Mouse (Mus musculus) hindbrain, embryonic 13.5 days (tissue): ENCODE measurements at regions not wholly inside any gene's neighbourhood (a gene's known extent, or its start where the extent isn't known, plus 50 kb on each side); places are given as distances from the start of the nearest gene placed in this dataset.

Source experiments
- ATAC-seq: fragments of 200-750 bp; cut with Nextera tagmentation; 2 replicates; pipeline ENCODE4 v1.8.0; 2017; ENCODE audit warnings: moderate TSS enrichment; ENCODE audit not compliant: low FRiP score
- H3K27ac ChIP-seq: fragments of 300-500 bp; sonication (generic); 2 replicates; pipeline ENCODE4 v1.5.1; 2015; ENCODE audit warnings: inconsistent platforms, mild to moderate bottlenecking, moderate library complexity
- H3K27me3 ChIP-seq: fragments of 300-500 bp; sonication (generic); 2 replicates; pipeline ENCODE4 v1.6.1; 2015; ENCODE audit warnings: mild to moderate bottlenecking, inconsistent platforms
- H3K36me3 ChIP-seq: fragments of 300-500 bp; sonication (generic); 2 replicates; pipeline ENCODE4 v1.6.1; 2015; ENCODE audit warnings: mild to moderate bottlenecking, inconsistent platforms
- H3K4me1 ChIP-seq: fragments of 300-500 bp; sonication (generic); replicated peaks from 2 replicates; pipeline ENCODE4 v1.6.1; 2015; ENCODE audit warnings: inconsistent platforms
- H3K4me2 ChIP-seq: fragments of 300-500 bp; sonication (generic); 2 replicates; pipeline ENCODE4 v1.6.1; 2015; ENCODE audit warnings: inconsistent platforms, mild to moderate bottlenecking, moderate library complexity
- H3K4me3 ChIP-seq: fragments of 300-500 bp; sonication (generic); 2 replicates; pipeline ENCODE4 v1.5.1; 2015; ENCODE audit warnings: mild to moderate bottlenecking, inconsistent platforms
- H3K9ac ChIP-seq: fragments of 300-500 bp; sonication (generic); 2 replicates; pipeline ENCODE4 v1.6.1; 2015; ENCODE audit warnings: mild to moderate bottlenecking, inconsistent platforms
- H3K9me3 ChIP-seq: fragments of 300-500 bp; sonication (generic); 2 replicates; pipeline ENCODE4 v1.6.1; 2016; ENCODE audit warnings: inconsistent platforms
- WGBS: fragments of 180-500 bp; shearing (Covaris S2); methylation state at CpG from one replicate; pipeline ENCODE4 v1.1.7; 2015; 5-methylcytosine and 5-hydroxymethylcytosine counted together

DNA sequence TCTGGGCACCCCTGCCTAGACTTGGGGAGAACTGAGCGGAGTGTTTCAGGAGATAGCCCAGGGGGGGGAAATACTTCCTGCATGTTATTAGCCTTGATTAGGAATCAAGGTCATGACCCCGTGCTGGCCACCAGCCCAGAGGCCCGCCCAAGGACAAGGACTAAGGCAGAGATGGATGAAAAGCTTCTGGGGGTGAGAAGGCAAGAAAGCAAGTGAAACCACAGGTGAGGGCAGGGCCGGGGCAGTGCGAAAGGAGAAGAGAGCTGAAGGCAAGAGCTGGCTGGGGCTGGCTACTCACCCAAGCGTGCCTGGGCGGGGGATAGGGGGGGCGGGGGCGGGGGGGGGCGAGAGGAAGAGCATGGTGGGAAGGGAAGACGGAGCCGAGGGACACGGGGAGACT is 96.0 kb upstream of the Nkx1-1 start:
- H3K36me3 ChIP-seq = no peaks in the 10 kb centered on the region
- H3K4me1 ChIP-seq = peaks cover 42% of the 10 kb centered on the region
- no peak overlapping the region for H3K4me3 ChIP-seq
- 34% methylated on average over 10 of the region's 13 CpGs for WGBS
- ATAC-seq = no peak
- no peak overlapping the region for H3K27ac ChIP-seq
- no peaks in the 10 kb centered on the region for H3K9me3 ChIP-seq
- H3K9ac ChIP-seq = no peak overlapping the region
- H3K4me2 ChIP-seq = no peak overlapping the region
- H3K27me3 ChIP-seq = peaks cover 83% of the 10 kb centered on the region

DNA sequence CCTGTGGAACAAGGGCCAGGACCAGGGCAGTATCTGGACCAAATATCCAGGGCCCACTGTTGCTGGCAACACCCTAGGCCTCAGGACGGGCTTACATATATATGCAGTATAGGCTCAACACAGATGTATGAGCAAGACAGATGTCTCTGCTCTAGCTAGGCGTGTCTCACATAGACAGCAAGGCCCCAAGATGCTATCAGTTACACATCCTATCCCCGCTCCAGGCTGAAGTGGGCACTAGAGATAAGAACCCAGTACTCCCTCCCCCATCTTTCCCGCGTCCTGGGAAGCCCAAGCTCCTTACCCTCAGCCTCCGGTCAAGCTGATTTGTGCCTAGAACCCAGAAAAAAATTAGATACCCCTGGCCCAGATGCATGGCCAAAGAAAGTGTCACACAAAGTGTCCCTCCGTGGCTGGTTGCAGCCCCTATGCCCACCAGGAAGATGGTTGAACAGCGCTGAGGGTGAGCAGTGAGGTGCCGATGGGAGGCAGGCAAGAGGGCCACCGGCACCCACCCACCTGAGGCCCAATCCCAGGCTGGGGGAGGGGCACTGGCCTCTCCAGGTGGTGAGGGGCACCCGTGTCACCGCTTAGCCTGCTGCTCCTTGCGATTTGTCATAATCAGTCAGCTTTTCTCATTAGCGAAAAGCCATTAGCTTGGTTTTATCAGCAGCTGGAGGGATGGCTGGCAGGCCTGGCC is 95.3 kb upstream of the Nkx1-1 start:
- Histone ChIP-seq H3K4me2 (no peak overlapping the region), H3K27ac (no peak overlapping the region), H3K27me3 (peaks cover 77% of the 10 kb centered on the region), H3K9me3 (no peaks in the 10 kb centered on the region), H3K4me1 (peaks cover 35% of the 10 kb centered on the region), H3K4me3 (no peak overlapping the region), H3K36me3 (no peaks in the 10 kb centered on the region), H3K9ac (no peak overlapping the region)
- 0 out of 2 replicates have a peak, but pooled peaks have one; percentile 23 for ATAC-seq
- 63% methylated on average over 14 of the region's 14 CpGs for WGBS

DNA sequence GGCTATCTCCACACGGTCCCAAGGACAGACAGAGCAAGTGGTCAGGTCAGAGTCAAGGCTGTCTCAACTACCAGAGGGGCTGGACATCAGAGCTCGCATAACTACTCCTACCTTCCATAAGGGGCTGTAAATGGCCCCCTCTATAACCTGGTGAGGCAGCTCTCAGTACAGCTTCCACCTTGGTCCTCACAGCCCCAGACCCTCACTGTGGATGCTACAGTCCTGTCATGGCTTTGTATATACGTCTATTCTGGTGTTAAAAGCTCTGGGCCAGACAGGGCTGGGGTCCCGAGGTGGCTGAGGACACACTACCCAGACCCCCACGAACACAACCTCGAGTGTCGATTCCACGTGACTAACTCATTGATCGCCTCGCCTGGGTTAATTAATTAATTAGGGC is 94.0 kb upstream of the Nkx1-1 start:
- Histone ChIP-seq H3K36me3 (no peaks in the 10 kb centered on the region), H3K9ac (no peak overlapping the region)
- ATAC-seq = no peak

DNA sequence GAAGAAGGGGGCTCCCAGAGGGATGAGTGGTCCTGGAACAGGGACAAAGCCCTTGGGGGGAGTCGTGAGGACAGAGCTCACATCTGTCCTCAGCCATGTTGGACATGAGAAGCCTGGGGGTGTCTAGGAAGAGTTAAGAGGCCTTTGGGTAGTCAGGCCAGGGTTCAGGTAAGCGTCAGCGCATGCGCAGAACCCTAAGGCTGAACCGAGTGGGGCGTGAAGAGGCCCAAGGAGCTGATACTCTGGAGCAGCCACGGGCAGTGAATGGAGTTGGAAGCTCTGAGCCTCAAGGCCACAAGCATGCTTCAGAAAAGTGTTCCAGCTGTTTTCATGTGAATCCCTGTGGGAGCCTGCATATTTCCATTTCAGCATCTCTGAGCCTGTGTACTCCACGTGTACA is 93.5 kb upstream of the Nkx1-1 start:
- no peak overlapping the region for H3K27ac ChIP-seq
- no peak for ATAC-seq
- H3K4me3 ChIP-seq = no peak overlapping the region
- H3K9ac ChIP-seq = no peak overlapping the region
- peaks cover 60% of the 10 kb centered on the region for H3K27me3 ChIP-seq
- no peaks in the 10 kb centered on the region for H3K9me3 ChIP-seq
- no peaks in the 10 kb centered on the region for H3K36me3 ChIP-seq
- 84% methylated on average over 8 of the region's 8 CpGs for WGBS
- H3K4me1 ChIP-seq = peaks cover 32% of the 10 kb centered on the region
- H3K4me2 ChIP-seq = no peak overlapping the region

More for the DNA sequence above, 94.0 kb upstream of the Nkx1-1 start:
- H3K27me3 ChIP-seq = peaks cover 64% of the 10 kb centered on the region
- 57% methylated on average over 10 of the region's 10 CpGs for WGBS
- H3K4me1 ChIP-seq = peaks cover 30% of the 10 kb centered on the region
- H3K4me2 ChIP-seq = no peak overlapping the region
- no peak overlapping the region; the same call in 1 of the 2 replicates for H3K27ac ChIP-seq
- H3K9me3 ChIP-seq = no peaks in the 10 kb centered on the region
- no peak overlapping the region for H3K4me3 ChIP-seq

DNA sequence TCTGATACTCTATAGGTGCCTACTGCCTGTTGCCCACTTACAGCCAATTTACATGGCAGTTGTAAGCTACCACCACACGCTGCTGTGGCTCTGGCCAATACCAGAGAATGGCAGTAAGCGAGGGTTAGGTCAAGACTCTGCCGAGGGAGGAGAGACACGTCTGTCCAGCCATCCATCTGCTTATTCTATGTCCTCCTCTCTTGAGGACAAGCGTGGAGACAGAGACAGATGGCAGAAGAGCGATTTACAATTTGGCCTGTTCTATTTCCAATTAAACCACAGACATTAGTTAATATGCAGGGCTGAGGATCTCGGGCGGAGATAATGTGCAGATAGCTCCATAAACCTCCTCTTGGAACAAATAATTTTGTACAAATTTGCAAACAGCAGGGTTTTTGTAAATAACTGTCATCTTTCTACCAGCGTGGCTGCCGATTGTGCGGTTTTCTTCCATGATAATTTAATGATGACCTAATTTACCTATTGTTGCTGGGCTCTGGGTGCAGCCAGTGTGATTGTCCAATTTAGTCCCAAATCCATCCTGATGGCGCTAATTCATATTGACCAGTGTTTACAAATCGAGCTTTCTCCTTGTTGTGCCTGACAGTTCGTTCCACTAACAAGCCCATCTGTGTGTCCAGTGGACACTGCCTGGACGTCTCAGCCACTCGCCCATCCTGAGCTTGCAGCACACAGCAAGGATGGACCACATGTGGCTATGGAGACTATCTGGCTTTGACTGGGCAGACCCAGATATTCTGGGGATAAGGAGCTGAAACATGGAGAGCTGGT is 88.4 kb upstream of the Nkx1-1 start:
- H3K4me3 ChIP-seq = no peak overlapping the region
- H3K27me3 ChIP-seq = peaks cover 56% of the 10 kb centered on the region
- no peaks in the 10 kb centered on the region for H3K9me3 ChIP-seq
- no peaks in the 10 kb centered on the region for H3K36me3 ChIP-seq
- no peak overlapping the region for H3K4me2 ChIP-seq
- ATAC-seq = no peak
- 62% methylated on average over 16 of the region's 16 CpGs for WGBS
- peaks cover 22% of the 10 kb centered on the region for H3K4me1 ChIP-seq
- H3K9ac ChIP-seq = no peak overlapping the region
- H3K27ac ChIP-seq = peak overlapping the region; percentile 30; the same call in 1 of the 2 replicates

DNA sequence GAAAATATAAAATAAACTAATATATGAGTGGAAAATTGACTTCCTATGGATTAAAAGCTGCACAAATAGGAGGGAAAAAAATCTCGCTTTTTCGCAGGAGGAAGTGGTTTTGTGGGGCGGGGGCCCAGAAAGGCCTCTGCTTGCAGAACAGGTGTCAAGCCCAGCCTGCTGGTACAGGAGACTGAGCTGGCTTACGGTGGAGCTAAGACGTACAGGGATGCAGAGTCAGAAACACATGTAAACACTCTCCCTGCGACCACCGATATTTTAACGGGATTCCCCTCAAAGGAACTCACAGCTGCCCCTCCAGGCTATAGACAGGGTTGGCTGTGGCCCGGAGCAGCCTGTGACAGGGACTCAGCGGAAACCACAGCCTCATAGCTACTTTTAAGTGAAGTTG is 87.1 kb upstream of the Nkx1-1 start:
- WGBS = 75% methylated on average over 10 of the region's 10 CpGs
- H3K27me3 ChIP-seq = peaks cover 55% of the 10 kb centered on the region
- ATAC-seq = no peak

DNA sequence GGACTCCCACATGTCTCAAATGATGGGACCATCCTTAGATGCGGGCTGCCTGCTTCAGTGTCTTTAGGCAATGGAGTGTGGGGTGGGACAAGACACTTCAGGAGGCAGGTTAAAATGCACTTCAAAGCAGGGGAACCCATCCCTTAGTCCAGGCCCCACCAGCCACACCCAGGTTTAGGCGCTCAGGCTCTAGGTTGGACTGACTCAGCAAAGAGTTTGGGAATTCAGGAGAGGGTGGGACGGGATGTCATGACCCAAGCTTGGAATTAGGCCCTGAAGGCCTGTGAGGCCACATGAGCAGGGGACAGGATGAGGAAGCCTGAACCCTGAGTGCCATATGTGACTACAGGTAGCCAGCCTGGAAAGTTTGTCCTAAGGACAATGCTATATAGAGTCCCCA is 85.6 kb upstream of the Nkx1-1 start:
- H3K4me3 ChIP-seq = no peak overlapping the region
- H3K27me3 ChIP-seq = peaks cover 54% of the 10 kb centered on the region
- no peak for ATAC-seq
- peaks cover 22% of the 10 kb centered on the region for H3K4me1 ChIP-seq
- H3K36me3 ChIP-seq = no peaks in the 10 kb centered on the region
- no peaks in the 10 kb centered on the region for H3K9me3 ChIP-seq
- WGBS = 85% methylated on average over 3 of the region's 3 CpGs
- H3K9ac ChIP-seq = no peak overlapping the region
- no peak overlapping the region for H3K27ac ChIP-seq
- H3K4me2 ChIP-seq = no peak overlapping the region

More for the DNA sequence above, 87.1 kb upstream of the Nkx1-1 start:
- Histone ChIP-seq H3K4me3 (no peak overlapping the region), H3K4me2 (no peak overlapping the region), H3K9ac (no peak overlapping the region), H3K27ac (no peak overlapping the region), H3K9me3 (no peaks in the 10 kb centered on the region), H3K36me3 (no peaks in the 10 kb centered on the region), H3K4me1 (peaks cover 22% of the 10 kb centered on the region)

DNA sequence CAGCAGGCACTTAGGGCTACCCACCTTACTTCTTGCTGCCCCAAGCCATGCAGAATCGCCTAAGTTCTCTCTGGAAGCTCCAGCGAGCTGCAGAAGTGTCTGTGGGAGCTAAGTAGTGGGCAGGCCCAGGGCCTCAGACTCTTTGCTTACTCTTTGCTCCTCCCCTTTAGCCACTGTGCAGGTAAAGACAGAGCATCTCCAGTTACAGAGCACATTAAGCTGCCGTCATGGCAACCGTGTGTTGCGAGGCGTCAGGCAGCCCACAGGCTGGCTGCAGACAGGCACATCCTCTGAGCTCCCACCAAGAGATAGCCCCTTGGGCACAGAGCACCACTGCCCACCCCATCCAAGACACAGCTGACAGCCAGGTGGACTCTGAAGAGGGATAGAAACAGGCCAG is 85.1 kb upstream of the Nkx1-1 start:
- 32% methylated on average over 6 of the region's 6 CpGs for WGBS
- H3K4me2 ChIP-seq = no peak overlapping the region
- no peak overlapping the region for H3K4me3 ChIP-seq
- H3K9me3 ChIP-seq = no peaks in the 10 kb centered on the region
- H3K4me1 ChIP-seq = peaks cover 22% of the 10 kb centered on the region
- H3K36me3 ChIP-seq = no peaks in the 10 kb centered on the region
- 0 out of 2 replicates have a peak, but pooled peaks have one; percentile 25 for ATAC-seq
- peaks cover 57% of the 10 kb centered on the region for H3K27me3 ChIP-seq
- no peak overlapping the region for H3K9ac ChIP-seq
- no peak overlapping the region for H3K27ac ChIP-seq

DNA sequence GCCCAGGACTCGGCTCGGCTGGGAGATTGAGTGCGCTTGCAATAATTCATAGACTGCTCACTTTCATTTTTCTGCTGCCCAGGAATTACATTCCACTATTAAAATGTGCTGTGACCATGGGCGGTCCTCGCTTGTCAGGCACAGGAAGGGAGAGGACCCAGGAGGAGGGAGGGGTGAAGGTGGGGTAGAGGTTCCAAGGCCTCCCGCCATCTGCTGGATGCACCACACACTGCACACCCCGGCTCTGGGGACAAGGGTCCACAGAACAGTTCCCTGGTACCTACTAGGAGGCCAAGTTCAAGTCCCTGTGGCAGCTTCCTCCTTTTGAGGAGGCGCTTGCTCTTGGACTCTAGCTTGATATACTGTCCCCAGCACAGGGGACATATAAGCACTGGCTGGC is 83.8 kb upstream of the Nkx1-1 start:
- no peak overlapping the region for H3K9ac ChIP-seq
- 67% methylated on average over 8 of the region's 8 CpGs for WGBS
- no peaks in the 10 kb centered on the region for H3K9me3 ChIP-seq
- peaks cover 70% of the 10 kb centered on the region for H3K27me3 ChIP-seq
- ATAC-seq = no peak
- H3K36me3 ChIP-seq = no peaks in the 10 kb centered on the region
- no peak overlapping the region for H3K4me2 ChIP-seq
- H3K4me1 ChIP-seq = peaks cover 24% of the 10 kb centered on the region
- no peak overlapping the region for H3K27ac ChIP-seq
- no peak overlapping the region for H3K4me3 ChIP-seq

DNA sequence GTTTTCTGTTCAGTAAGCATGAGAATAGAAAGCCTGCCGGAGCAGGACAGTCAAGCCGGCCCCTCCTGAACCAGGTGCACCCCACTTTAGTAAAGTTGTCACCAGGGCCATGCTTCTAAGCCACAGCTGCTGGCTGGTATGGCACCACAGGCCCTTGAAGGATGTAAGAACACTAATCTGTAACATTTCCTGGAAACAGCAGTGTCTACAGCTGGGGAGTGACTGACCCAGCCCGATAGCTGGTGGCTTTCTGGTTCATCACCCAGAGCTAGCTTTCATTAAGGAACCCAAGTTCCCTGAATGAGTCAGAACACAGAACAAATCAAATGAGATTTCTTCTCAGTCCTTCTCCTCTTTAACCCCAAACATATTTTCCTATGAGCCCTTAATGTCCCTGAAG is 82.4 kb upstream of the Nkx1-1 start:
- Histone ChIP-seq H3K4me2 (no peak overlapping the region), H3K4me3 (no peak overlapping the region), H3K36me3 (no peaks in the 10 kb centered on the region), H3K27ac (no peak overlapping the region), H3K9me3 (no peaks in the 10 kb centered on the region), H3K4me1 (peaks cover 26% of the 10 kb centered on the region), H3K9ac (no peak overlapping the region), H3K27me3 (peaks cover 76% of the 10 kb centered on the region)
- no peak for ATAC-seq
- whole genome bisulfite sequencing = 92% methylated on average over 3 of the region's 3 CpGs

DNA sequence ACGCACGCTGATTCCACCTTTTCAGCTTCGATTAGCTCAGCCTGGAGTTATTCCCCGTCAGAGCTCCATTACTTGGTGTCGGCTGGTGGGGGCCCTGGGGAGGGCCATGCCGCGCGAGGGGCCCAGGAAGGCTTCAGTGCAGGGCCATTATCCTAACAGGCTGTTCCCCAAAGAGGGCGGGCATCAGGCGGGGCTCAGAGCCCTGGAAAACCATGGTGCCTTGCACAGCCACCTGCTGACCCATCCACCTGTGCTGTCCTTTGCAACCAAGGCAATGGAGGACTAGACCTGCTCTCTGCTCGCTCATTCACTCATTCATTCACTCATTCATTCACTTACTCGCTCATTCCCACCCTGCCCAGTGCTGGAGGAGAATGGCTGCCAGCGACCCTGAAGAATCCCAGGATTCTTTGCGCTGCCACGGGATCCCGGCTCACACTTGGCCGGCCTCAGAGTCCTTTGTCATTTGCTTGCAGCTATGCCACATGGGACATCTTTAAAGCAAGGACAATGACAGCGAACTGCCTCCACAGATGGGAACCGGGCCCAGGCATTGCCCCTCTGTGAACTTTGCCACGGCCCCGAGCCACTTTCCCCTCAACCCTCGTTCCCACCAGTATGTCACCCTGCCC is 78.6 kb upstream of the Nkx1-1 start:
- H3K9ac ChIP-seq = peak overlapping the region; percentile 49; the same call in 1 of the 2 replicates
- peak; percentile 53; the same call in 1 of the 2 replicates for ATAC-seq
- H3K4me2 ChIP-seq = peak overlapping the region; percentile 48
- H3K4me3 ChIP-seq = peak overlapping the region; percentile 14
- H3K9me3 ChIP-seq = no peaks in the 10 kb centered on the region
- no peaks in the 10 kb centered on the region for H3K36me3 ChIP-seq
- 0 out of 2 replicates have a peak overlapping the region, but pooled peaks have one; percentile 35 for H3K27ac ChIP-seq
- peaks cover 17% of the 10 kb centered on the region for H3K4me1 ChIP-seq
- 26% methylated on average over 22 of the region's 22 CpGs for WGBS
- H3K27me3 ChIP-seq = peaks cover 71% of the 10 kb centered on the region

DNA sequence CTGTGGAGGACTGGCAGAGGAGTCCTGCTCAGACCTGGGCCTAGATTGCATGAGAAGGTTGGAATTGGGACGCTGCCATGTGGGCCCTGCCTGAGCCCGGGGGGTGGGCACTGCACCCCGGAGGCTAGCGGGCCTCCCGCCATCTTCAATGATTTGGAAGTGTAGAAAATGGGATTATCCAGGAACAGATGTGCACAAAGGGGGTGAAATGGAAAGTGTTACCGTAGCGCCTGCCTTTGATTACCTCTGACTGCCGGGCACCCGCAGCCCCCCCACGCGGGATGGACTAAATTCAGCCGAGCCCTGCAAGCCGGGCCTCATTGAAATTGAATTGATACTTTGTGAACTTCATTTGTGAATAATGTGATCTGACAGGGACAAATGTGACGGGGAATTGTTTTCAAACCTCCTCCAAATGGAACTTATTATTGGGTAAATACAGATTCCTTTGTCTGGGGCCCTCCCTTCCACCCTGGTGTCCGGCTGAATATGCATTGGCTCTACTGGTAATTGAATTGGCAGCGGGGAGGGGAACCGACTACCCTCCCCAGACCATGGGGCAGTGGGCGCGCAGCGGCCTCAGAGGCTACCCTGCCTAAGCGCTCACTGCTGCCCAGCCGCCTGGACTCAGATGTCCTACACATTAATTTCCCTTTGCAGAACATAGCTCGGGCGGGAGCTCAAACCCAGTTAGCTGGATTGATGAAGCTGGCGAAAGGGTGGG is 77.9 kb upstream of the Nkx1-1 start:
- ATAC-seq = peak; percentile 52
- H3K9ac ChIP-seq = peak overlapping the region; percentile 49; the same call in 1 of the 2 replicates
- peaks cover 17% of the 10 kb centered on the region for H3K4me1 ChIP-seq
- peak overlapping the region; percentile 48 for H3K4me2 ChIP-seq
- H3K36me3 ChIP-seq = no peaks in the 10 kb centered on the region
- peak overlapping the region; percentile 35; the same call in 1 of the 2 replicates for H3K27ac ChIP-seq
- H3K27me3 ChIP-seq = peaks cover 72% of the 10 kb centered on the region
- H3K9me3 ChIP-seq = no peaks in the 10 kb centered on the region
- 24% methylated on average over 25 of the region's 25 CpGs for WGBS
- peak overlapping the region; percentile 14 for H3K4me3 ChIP-seq
